Mouse (Mus musculus): ENCODE measurements around the gene Stat3. TPM values are rescaled to one million over a fixed set of nuclear protein-coding genes. Genes with fewer than 3 reads are reported as not detected.

Gene Stat3
- polyA plus RNA-seq (2014; fragmentation: Nextera tagmentation; extraction: Ambion mirVana), result 36.6 and 42.9 TPM in 2 replicates

DNA sequence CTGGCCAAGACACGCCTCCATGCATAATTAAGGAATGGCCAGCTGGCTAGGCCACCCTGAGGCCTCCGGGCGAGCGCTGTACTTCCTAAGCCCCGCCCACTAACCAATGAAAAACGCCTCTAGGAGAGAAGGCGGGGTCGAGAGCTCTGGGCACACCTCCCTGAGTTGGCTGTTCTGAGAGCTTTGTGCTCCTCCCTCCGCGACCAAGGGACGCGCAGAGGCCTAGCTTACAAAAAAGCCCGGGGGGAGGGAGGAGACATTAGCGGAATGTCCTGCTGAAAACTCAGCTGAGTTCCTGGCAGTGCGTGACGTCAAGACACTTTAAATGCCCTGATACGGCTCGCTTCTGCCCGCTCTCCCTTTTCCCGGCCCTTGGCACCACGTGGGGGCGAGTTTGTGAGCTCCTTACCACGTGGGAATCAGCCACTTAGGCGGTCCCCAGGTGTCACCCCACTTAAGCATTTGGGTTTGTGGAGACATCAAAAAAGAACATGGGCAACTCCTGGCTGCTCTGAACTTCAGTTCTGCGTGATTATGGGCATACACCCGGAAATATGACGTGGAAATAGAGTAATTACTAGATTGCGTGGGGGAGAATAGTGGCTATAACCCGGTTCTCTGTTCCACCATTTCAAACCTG, at the start of gene Stat3:
Gene Stat3 (minus strand): TSS at position 29 of the 640 bp plus-strand sequence.
- DNase-seq (ENCODE audit: low spot score) (peak; percentile 100), ATAC-seq (replicated peaks; ENCODE audit: low FRiP score, low TSS enrichment, low read depth) (peak; percentile 99)
- under 1% methylated on average over 29 of the region's 29 CpGs for WGBS

DNA sequence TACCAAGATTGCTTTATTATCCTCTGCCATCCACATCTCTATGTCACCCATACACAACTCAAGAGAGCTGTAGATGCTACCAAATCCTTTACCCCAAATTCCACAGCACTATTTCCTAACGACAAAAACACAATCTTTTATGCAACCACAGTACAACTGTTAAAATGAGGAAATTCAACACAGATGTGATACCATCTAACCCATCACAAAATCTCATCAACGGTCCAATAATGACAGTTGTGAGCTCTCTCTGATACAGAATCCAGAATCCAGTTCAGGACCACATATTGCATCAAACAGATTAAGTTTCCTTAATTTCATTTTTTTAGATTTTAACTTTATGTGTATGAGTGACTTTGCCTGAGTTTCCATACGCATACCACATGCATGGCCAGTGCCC, 49.3 kb upstream of the Stat3 start:
- DNase-seq (ENCODE audit: low spot score), result peak; percentile 4
- H3K9ac ChIP-seq (ENCODE audit: low read length), result no peak overlapping the region
- H3K4me3 ChIP-seq (ENCODE audit: low read depth, low read length), result no peak overlapping the region
- H3K27ac ChIP-seq (ENCODE audit: low read depth), result no peak overlapping the region
- H3K36me3 ChIP-seq (ENCODE audit: control insufficient read depth, insufficient read depth, low read length), result no peaks in the 10 kb centered on the region
- ATAC-seq (replicated peaks; ENCODE audit: low FRiP score, low TSS enrichment, low read depth), result no peak
- no peaks in the 10 kb centered on the region for H3K27me3 ChIP-seq (replicated peaks; ENCODE audit: control insufficient read depth, insufficient read depth, low read length)
- 82% methylated on average over 3 of the region's 3 CpGs for WGBS
- peaks cover 2% of the 10 kb centered on the region; the same call in 1 of the 2 replicates for H3K4me1 ChIP-seq (replicated peaks; ENCODE audit: control insufficient read depth, insufficient read depth, low read length)
- H3K9me3 ChIP-seq (ENCODE audit: control insufficient read depth, low read length), result no peaks in the 10 kb centered on the region
- H3K4me2 ChIP-seq (ENCODE audit: low read length), result no peak overlapping the region

More for the DNA sequence above, at the start of gene Stat3:
- Histone ChIP-seq H3K27ac (ENCODE audit: low read depth) (peak within 1 kb of the TSS; percentile 84), H3K4me3 (ENCODE audit: low read depth, low read length) (peak within 1 kb of the TSS; percentile 90), H3K27me3 (replicated peaks; ENCODE audit: control insufficient read depth, insufficient read depth, low read length) (no peaks in the 10 kb centered on the region), H3K9ac (ENCODE audit: low read length) (peak within 1 kb of the TSS; percentile 88), H3K4me2 (ENCODE audit: low read length) (peak within 1 kb of the TSS; percentile 73), H3K4me1 (replicated peaks; ENCODE audit: control insufficient read depth, insufficient read depth, low read length) (peaks cover 7% of the 10 kb centered on the region; the same call in 1 of the 2 replicates), H3K36me3 (ENCODE audit: control insufficient read depth, insufficient read depth, low read length) (no peaks in the 10 kb centered on the region), H3K9me3 (ENCODE audit: control insufficient read depth, low read length) (no peaks in the 10 kb centered on the region)

DNA sequence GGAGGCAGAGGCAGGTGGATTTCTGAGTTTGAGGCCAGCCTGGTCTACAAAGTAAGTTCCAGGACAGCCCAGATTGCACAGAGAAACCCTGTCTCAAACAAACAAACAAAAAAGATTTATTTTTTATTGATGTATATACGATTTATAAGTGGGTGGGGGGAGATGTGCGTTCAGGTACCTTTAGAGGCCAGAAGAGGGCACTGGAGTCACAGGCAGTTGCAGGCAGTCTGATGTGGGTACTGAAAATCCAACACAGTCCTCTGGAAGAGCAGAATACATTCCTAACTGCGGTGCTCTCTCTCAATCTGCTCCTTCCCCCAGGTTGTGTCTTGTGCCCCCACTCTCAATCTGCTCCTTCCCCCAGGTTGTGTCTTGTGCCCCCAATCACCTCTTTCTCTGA, 46.3 kb upstream of the Stat3 start:
- Histone ChIP-seq H3K27me3 (replicated peaks; ENCODE audit: control insufficient read depth, insufficient read depth, low read length) (no peaks in the 10 kb centered on the region), H3K9me3 (ENCODE audit: control insufficient read depth, low read length) (no peaks in the 10 kb centered on the region), H3K36me3 (ENCODE audit: control insufficient read depth, insufficient read depth, low read length) (no peaks in the 10 kb centered on the region), H3K4me1 (replicated peaks; ENCODE audit: control insufficient read depth, insufficient read depth, low read length) (peaks cover 4% of the 10 kb centered on the region; the same call in 1 of the 2 replicates), H3K4me2 (ENCODE audit: low read length) (no peak overlapping the region), H3K9ac (ENCODE audit: low read length) (no peak overlapping the region), H3K4me3 (ENCODE audit: low read depth, low read length) (no peak overlapping the region), H3K27ac (ENCODE audit: low read depth) (no peak overlapping the region)
- 58% methylated on average over 3 of the region's 3 CpGs for WGBS
- no peak for ATAC-seq (replicated peaks; ENCODE audit: low FRiP score, low TSS enrichment, low read depth)
- DNase-seq (ENCODE audit: low spot score), result peak; percentile 23

DNA sequence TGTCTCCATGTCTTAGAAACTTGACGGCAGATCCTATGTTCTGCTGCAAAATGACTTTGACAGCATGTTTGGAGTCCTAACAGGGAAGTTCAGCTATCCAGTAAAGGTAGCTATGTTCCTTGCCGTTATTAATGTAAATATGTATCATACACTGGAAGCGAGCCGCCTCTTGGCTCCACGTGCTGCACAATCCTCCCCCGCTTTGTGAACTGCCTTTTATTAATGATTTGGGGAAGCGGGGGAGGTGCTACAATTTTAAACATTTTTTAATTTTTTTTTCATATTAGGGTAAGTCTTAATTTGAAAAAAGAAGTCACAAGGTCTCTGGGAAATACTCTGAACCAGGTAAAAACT, 44.4 kb upstream of the Stat3 start:
- ATAC-seq (replicated peaks; ENCODE audit: low FRiP score, low TSS enrichment, low read depth) (no peak), DNase-seq (ENCODE audit: low spot score) (no peak)
- H3K4me3 ChIP-seq (ENCODE audit: low read depth, low read length), result no peak overlapping the region
- no peak overlapping the region for H3K4me2 ChIP-seq (ENCODE audit: low read length)
- H3K9me3 ChIP-seq (ENCODE audit: control insufficient read depth, low read length), result no peaks in the 10 kb centered on the region
- no peak overlapping the region for H3K27ac ChIP-seq (ENCODE audit: low read depth)
- no peak overlapping the region for H3K9ac ChIP-seq (ENCODE audit: low read length)
- WGBS, result 62% methylated on average over 7 of the region's 7 CpGs
- H3K27me3 ChIP-seq (replicated peaks; ENCODE audit: control insufficient read depth, insufficient read depth, low read length), result no peaks in the 10 kb centered on the region
- no peaks in the 10 kb centered on the region for H3K36me3 ChIP-seq (ENCODE audit: control insufficient read depth, insufficient read depth, low read length)
- peaks cover 4% of the 10 kb centered on the region; the same call in 1 of the 2 replicates for H3K4me1 ChIP-seq (replicated peaks; ENCODE audit: control insufficient read depth, insufficient read depth, low read length)

DNA sequence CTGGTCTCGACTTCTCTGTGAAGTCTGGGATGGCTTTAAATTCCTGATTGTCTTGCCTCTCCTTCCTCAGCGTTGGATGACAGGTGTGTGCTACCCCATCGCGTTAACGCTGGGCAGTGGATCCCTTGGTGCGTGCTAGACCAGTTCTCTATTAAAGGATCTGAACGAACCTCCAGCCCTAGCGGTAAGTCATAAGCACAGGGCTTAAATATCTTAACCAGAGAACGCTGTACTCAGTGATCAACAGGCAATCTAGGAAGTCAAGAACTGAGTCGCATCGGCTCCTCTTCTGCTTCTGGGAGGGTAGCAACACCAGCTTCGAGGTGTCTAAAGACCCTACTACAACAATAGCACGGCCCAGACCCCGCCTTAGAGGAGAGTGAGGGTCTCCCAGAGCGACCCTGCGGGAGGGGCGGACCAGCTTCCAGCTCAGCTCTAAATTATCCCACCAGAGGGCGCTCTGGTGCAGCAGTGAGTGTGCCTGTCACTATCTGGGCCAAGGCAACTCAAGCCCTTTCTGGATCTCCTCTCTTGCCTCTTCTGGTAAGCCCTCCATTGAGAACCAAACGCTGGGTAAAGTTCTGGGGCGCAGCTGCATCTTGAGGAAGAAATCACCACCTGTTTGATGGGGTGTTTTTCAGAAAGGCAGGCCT, 43.9 kb upstream of the Stat3 start:
- ATAC-seq (replicated peaks; ENCODE audit: low FRiP score, low TSS enrichment, low read depth) (peak; percentile 80), DNase-seq (ENCODE audit: low spot score) (peak; percentile 97)
- Histone ChIP-seq H3K4me1 (replicated peaks; ENCODE audit: control insufficient read depth, insufficient read depth, low read length) (peaks cover 4% of the 10 kb centered on the region; the same call in 1 of the 2 replicates), H3K27ac (ENCODE audit: low read depth) (no peak overlapping the region), H3K4me2 (ENCODE audit: low read length) (peak overlapping the region; percentile 54), H3K27me3 (replicated peaks; ENCODE audit: control insufficient read depth, insufficient read depth, low read length) (no peaks in the 10 kb centered on the region), H3K4me3 (ENCODE audit: low read depth, low read length) (peak overlapping the region; percentile 28), H3K36me3 (ENCODE audit: control insufficient read depth, insufficient read depth, low read length) (no peaks in the 10 kb centered on the region), H3K9ac (ENCODE audit: low read length) (peak overlapping the region; percentile 29; the same call in 1 of the 2 replicates), H3K9me3 (ENCODE audit: control insufficient read depth, low read length) (no peaks in the 10 kb centered on the region)
- WGBS, result 4% methylated on average over 20 of the region's 20 CpGs

DNA sequence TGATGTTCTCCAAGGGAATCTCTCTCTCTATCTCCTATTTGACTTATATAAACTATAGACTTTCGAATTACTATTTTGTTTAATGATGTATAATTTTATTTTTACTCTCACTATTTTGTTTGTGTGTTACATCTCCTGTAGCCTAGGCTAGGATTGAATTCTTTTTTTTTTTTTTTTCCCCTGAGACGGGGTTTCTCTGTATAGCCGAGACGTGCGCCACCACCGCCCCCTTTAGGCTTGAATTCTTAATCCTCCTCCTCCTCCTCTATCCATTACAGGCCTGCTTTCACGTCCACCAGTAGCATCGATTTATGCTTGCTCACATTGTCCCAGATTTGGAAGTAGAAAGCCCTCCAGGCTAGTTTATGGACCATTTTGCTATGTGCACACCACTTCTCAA, 42.7 kb upstream of the Stat3 start:
- H3K27ac ChIP-seq (ENCODE audit: low read depth), result no peak overlapping the region
- H3K4me3 ChIP-seq (ENCODE audit: low read depth, low read length), result no peak overlapping the region
- 33% methylated on average over 8 of the region's 8 CpGs for WGBS
- no peaks in the 10 kb centered on the region for H3K9me3 ChIP-seq (ENCODE audit: control insufficient read depth, low read length)
- ATAC-seq (replicated peaks; ENCODE audit: low FRiP score, low TSS enrichment, low read depth) (no peak), DNase-seq (ENCODE audit: low spot score) (no peak)
- H3K4me2 ChIP-seq (ENCODE audit: low read length), result no peak overlapping the region
- peaks cover 4% of the 10 kb centered on the region; the same call in 1 of the 2 replicates for H3K4me1 ChIP-seq (replicated peaks; ENCODE audit: control insufficient read depth, insufficient read depth, low read length)
- H3K27me3 ChIP-seq (replicated peaks; ENCODE audit: control insufficient read depth, insufficient read depth, low read length), result no peaks in the 10 kb centered on the region
- no peak overlapping the region for H3K9ac ChIP-seq (ENCODE audit: low read length)
- no peaks in the 10 kb centered on the region for H3K36me3 ChIP-seq (ENCODE audit: control insufficient read depth, insufficient read depth, low read length)

DNA sequence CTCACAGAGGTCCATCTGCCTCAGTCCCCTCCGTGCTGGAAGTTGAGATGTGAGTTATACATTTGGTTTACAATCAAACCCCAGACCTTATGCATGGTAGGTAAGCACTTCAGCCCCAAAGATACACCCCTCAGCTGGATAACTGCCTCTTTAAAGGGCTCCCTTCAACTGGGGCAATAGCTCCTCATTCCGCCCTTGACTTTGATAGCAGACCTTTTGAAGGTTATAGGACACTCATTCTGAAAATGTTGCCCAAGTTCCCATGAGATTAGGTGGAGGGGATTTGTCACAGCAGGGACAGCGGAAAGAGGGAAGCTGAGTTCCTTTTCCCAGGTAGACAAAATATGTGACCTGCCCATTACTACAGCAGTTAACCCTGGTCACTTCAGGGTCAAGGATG, 41.9 kb upstream of the Stat3 start:
- ATAC-seq (replicated peaks; ENCODE audit: low FRiP score, low TSS enrichment, low read depth), result no peak
- no peaks in the 10 kb centered on the region for H3K27me3 ChIP-seq (replicated peaks; ENCODE audit: control insufficient read depth, insufficient read depth, low read length)
- H3K4me1 ChIP-seq (replicated peaks; ENCODE audit: control insufficient read depth, insufficient read depth, low read length), result peaks cover 4% of the 10 kb centered on the region; the same call in 1 of the 2 replicates
- no peak for DNase-seq (ENCODE audit: low spot score)
- WGBS, result 60% methylated on average over 3 of the region's 3 CpGs
- no peak overlapping the region for H3K4me2 ChIP-seq (ENCODE audit: low read length)
- no peaks in the 10 kb centered on the region for H3K9me3 ChIP-seq (ENCODE audit: control insufficient read depth, low read length)
- no peak overlapping the region for H3K27ac ChIP-seq (ENCODE audit: low read depth)
- H3K4me3 ChIP-seq (ENCODE audit: low read depth, low read length), result no peak overlapping the region
- H3K36me3 ChIP-seq (ENCODE audit: control insufficient read depth, insufficient read depth, low read length), result no peaks in the 10 kb centered on the region
- no peak overlapping the region for H3K9ac ChIP-seq (ENCODE audit: low read length)

DNA sequence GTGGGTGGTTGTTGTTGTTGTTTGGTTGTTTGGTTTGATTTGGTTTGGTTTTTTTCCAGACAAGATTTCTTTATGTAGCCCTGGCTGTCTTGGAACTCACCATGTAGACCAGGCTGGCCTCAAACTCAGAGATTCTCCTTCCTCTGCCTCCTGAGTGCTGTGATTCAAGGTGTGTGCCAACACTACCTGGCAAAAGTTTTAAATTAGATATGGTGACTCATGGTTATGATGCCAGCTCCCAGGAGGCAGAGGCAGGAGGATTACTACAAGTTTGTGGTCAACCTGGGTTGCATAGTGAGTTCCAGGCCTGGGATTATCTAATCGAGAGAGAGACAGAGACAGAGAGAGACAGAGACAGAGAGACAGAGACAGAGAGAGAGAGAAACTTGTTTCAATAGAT, 41.1 kb upstream of the Stat3 start:
- Histone ChIP-seq H3K36me3 (ENCODE audit: control insufficient read depth, insufficient read depth, low read length) (no peaks in the 10 kb centered on the region), H3K27me3 (replicated peaks; ENCODE audit: control insufficient read depth, insufficient read depth, low read length) (no peaks in the 10 kb centered on the region), H3K9me3 (ENCODE audit: control insufficient read depth, low read length) (no peaks in the 10 kb centered on the region), H3K4me2 (ENCODE audit: low read length) (no peak overlapping the region), H3K4me3 (ENCODE audit: low read depth, low read length) (no peak overlapping the region), H3K4me1 (replicated peaks; ENCODE audit: control insufficient read depth, insufficient read depth, low read length) (peaks cover 4% of the 10 kb centered on the region; the same call in 1 of the 2 replicates), H3K9ac (ENCODE audit: low read length) (no peak overlapping the region), H3K27ac (ENCODE audit: low read depth) (peak overlapping the region; percentile 67)
- WGBS, result 78% methylated on average over 1 of the region's 1 CpGs
- no peak for DNase-seq (ENCODE audit: low spot score)
- no peak for ATAC-seq (replicated peaks; ENCODE audit: low FRiP score, low TSS enrichment, low read depth)
